Mouse (Mus musculus): ENCODE measurements around the gene L2hgdh. TPM values are rescaled to one million over a fixed set of nuclear protein-coding genes. Genes with fewer than 3 reads are reported as not detected.

The L2hgdh gene
- total and polyA plus RNA-seq, 2 experiments from 2014 or later = 14.7 to 22.0 TPM

DNA sequence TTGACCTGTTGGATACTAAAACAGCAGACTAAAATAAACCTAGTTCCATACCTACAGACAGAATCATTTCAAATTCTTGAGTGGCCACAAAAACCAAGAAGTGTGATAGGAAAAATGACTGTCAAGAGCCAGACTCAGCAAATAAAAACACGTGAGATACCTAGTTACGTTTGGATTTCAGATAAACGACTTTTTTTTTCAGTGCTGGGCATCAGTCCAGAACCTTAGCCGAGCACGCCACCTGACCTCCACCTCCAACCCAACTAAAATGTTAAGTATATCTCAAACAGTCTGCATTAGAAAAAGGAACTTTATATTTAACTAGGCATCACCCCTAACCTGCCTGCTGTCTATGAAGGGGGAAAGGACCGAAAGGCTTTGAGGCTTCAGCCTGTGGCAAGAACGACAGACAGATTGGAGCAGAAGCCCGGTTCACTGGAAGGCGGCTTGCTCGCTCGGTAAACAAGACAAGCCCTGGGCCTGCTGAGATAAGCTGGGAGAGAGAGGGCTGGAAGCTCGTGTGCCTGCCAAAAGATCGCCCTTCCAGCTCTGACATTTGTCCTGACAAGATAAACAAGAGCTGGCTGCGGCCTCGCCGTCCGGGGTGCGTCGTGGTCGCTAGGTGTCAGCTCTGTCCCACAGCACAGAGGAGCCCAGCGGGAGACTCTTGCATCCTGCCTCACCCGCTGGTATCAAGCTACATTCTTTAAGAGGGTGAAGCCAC is 32.9 kb upstream of the L2hgdh start:
- WGBS = 2% methylated on average over 22 of the region's 22 CpGs
- H3K27ac ChIP-seq (ENCODE audit: low read depth) = peak overlapping the region; percentile 96
- peak; percentile 92 for DNase-seq (ENCODE audit: low spot score)
- ATAC-seq (ENCODE audit: insufficient read depth, low read depth) = peak; percentile 93
- peak overlapping the region; percentile 71 for H3K4me2 ChIP-seq (ENCODE audit: low read depth, low read length)
- peak; percentile 83 for TF ChIP-seq CTCF (IDR thresholded peaks at IDR 0.05; ENCODE audit: low read depth)
- no peak; the same call in 1 of the 2 replicates for TF ChIP-seq EP300 (IDR thresholded peaks at IDR 0.05; ENCODE audit: low read depth)
- H3K4me3 ChIP-seq (ENCODE audit: low read depth, low read length) = peak overlapping the region; percentile 39
- peaks cover 21% of the 10 kb centered on the region for H3K4me1 ChIP-seq (ENCODE audit: control insufficient read depth, insufficient read depth)
- H3K36me3 ChIP-seq (replicated peaks; ENCODE audit: control insufficient read depth, insufficient read depth, low read length) = no peaks in the 10 kb centered on the region
- peak overlapping the region; percentile 44 for H3K9ac ChIP-seq (replicated peaks; ENCODE audit: low read depth, low read length)
- no peaks in the 10 kb centered on the region for H3K9me3 ChIP-seq (replicated peaks; ENCODE audit: control insufficient read depth, low read length)
- no peaks in the 10 kb centered on the region for H3K27me3 ChIP-seq (ENCODE audit: control insufficient read depth, insufficient read depth, low read length)

DNA sequence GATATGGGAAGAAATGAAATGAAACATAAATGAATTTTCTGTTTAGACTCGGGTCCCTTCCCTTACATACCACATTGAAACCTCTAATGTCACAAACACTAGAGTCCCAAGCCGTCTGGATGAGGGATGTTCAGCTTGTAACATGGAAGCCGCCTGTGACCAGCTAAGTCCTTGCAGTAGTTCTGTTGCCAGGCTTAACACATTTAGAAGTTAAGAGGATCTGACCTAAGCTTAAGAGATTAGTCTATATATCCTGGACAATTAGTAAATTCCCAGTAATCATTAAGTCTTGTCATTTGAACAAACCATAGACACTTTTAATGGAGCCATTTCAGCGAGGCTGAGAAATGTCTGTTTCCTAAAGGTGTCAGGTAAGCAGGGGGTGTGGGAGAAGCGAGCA is 31.3 kb upstream of the L2hgdh start:
- H3K4me1 ChIP-seq (ENCODE audit: control insufficient read depth, insufficient read depth) = peaks cover 26% of the 10 kb centered on the region
- no peak overlapping the region for H3K9ac ChIP-seq (replicated peaks; ENCODE audit: low read depth, low read length)
- H3K9me3 ChIP-seq (replicated peaks; ENCODE audit: control insufficient read depth, low read length) = no peaks in the 10 kb centered on the region
- TF ChIP-seq EP300 (IDR thresholded peaks at IDR 0.05; ENCODE audit: low read depth) (no peak), CTCF (IDR thresholded peaks at IDR 0.05; ENCODE audit: low read depth) (no peak)
- ATAC-seq (ENCODE audit: insufficient read depth, low read depth) (no peak), DNase-seq (ENCODE audit: low spot score) (no peak)
- H3K27me3 ChIP-seq (ENCODE audit: control insufficient read depth, insufficient read depth, low read length) = no peaks in the 10 kb centered on the region
- no peak overlapping the region for H3K4me2 ChIP-seq (ENCODE audit: low read depth, low read length)
- 81% methylated on average over 5 of the region's 5 CpGs for WGBS
- H3K27ac ChIP-seq (ENCODE audit: low read depth) = no peak overlapping the region
- no peaks in the 10 kb centered on the region for H3K36me3 ChIP-seq (replicated peaks; ENCODE audit: control insufficient read depth, insufficient read depth, low read length)
- no peak overlapping the region for H3K4me3 ChIP-seq (ENCODE audit: low read depth, low read length)

DNA sequence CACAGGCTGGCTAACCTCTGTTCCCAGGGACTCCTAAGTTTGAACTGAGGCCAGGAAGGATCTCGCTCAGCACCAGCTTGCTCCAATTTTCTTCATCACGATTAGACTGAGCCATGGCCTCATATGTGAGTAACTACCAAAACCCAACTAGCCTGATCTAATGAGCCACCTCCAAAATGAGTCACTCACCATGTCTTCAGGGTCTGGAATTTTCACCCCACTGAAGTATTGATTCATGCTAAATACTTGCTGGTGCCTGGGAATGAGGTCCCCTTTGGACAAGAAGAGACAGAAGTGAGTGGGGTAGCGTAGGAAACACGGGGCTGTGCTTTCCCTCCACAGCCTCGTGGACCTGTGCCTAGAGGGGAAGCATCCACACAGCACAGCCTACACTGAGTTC is 29.3 kb upstream of the L2hgdh start:
- Histone ChIP-seq H3K9me3 (replicated peaks; ENCODE audit: control insufficient read depth, low read length) (no peaks in the 10 kb centered on the region), H3K27ac (ENCODE audit: low read depth) (no peak overlapping the region), H3K36me3 (replicated peaks; ENCODE audit: control insufficient read depth, insufficient read depth, low read length) (peaks cover 6% of the 10 kb centered on the region), H3K4me3 (ENCODE audit: low read depth, low read length) (no peak overlapping the region), H3K27me3 (ENCODE audit: control insufficient read depth, insufficient read depth, low read length) (no peaks in the 10 kb centered on the region), H3K9ac (replicated peaks; ENCODE audit: low read depth, low read length) (no peak overlapping the region), H3K4me1 (ENCODE audit: control insufficient read depth, insufficient read depth) (peaks cover 21% of the 10 kb centered on the region), H3K4me2 (ENCODE audit: low read depth, low read length) (no peak overlapping the region)
- WGBS = 73% methylated on average over 5 of the region's 5 CpGs
- TF ChIP-seq EP300 (IDR thresholded peaks at IDR 0.05; ENCODE audit: low read depth) = no peak
- no peak for TF ChIP-seq CTCF (IDR thresholded peaks at IDR 0.05; ENCODE audit: low read depth)
- no peak for DNase-seq (ENCODE audit: low spot score)
- no peak for ATAC-seq (ENCODE audit: insufficient read depth, low read depth)

- H3K9me3 ChIP-seq (replicated peaks; ENCODE audit: control insufficient read depth, low read length) = no peaks in the 10 kb centered on the region
- peaks cover 12% of the 10 kb centered on the region for H3K4me1 ChIP-seq (ENCODE audit: control insufficient read depth, insufficient read depth)
- no peak overlapping the region for H3K4me2 ChIP-seq (ENCODE audit: low read depth, low read length)
- H3K27ac ChIP-seq (ENCODE audit: low read depth) = peak overlapping the region; percentile 66
- H3K9ac ChIP-seq (replicated peaks; ENCODE audit: low read depth, low read length) = no peak overlapping the region
- no peak; the same call in none of the 2 replicates for TF ChIP-seq EP300 (IDR thresholded peaks at IDR 0.05; ENCODE audit: low read depth)
- no peak for TF ChIP-seq CTCF (IDR thresholded peaks at IDR 0.05; ENCODE audit: low read depth)
- H3K36me3 ChIP-seq (replicated peaks; ENCODE audit: control insufficient read depth, insufficient read depth, low read length) = peaks cover 20% of the 10 kb centered on the region
- H3K27me3 ChIP-seq (ENCODE audit: control insufficient read depth, insufficient read depth, low read length) = no peaks in the 10 kb centered on the region
- ATAC-seq (ENCODE audit: insufficient read depth, low read depth) = peak; percentile 84
- DNase-seq (ENCODE audit: low spot score) = peak; percentile 23
- H3K4me3 ChIP-seq (ENCODE audit: low read depth, low read length) = no peak overlapping the region
- 34% methylated on average over 10 of the region's 10 CpGs for WGBS
These were observed 27.2 kb upstream of the L2hgdh start for GRCm38 (mm10) chr12:69751864-69752341.

DNA sequence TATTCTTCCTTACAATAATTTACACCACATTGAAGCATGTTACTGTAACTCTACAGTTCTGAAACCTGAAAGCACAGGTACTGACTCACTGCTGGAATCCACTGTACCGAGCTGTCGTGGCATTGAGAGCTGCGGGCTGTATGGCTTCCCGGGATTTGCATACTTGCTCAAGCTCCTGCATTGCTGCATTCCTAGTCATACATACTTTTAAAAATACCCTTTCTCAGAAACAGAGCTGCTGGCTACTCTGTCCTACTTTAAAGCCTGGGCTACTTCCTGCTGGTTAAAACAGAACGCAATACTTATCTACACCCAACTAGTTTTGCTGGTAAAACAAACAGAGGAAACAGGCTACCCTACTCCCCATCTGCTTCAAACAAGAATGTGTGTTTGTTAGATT is 19.5 kb upstream of the L2hgdh start:
- TF ChIP-seq CTCF (IDR thresholded peaks at IDR 0.05; ENCODE audit: low read depth) (no peak), EP300 (IDR thresholded peaks at IDR 0.05; ENCODE audit: low read depth) (no peak)
- 52% methylated on average over 5 of the region's 5 CpGs for WGBS
- no peak overlapping the region for H3K27ac ChIP-seq (ENCODE audit: low read depth)
- H3K9ac ChIP-seq (replicated peaks; ENCODE audit: low read depth, low read length) = no peak overlapping the region
- no peaks in the 10 kb centered on the region for H3K9me3 ChIP-seq (replicated peaks; ENCODE audit: control insufficient read depth, low read length)
- H3K4me2 ChIP-seq (ENCODE audit: low read depth, low read length) = no peak overlapping the region
- no peaks in the 10 kb centered on the region for H3K4me1 ChIP-seq (ENCODE audit: control insufficient read depth, insufficient read depth)
- DNase-seq (ENCODE audit: low spot score) (no peak), ATAC-seq (ENCODE audit: insufficient read depth, low read depth) (no peak)
- H3K4me3 ChIP-seq (ENCODE audit: low read depth, low read length) = no peak overlapping the region
- H3K36me3 ChIP-seq (replicated peaks; ENCODE audit: control insufficient read depth, insufficient read depth, low read length) = peaks cover 22% of the 10 kb centered on the region
- no peaks in the 10 kb centered on the region for H3K27me3 ChIP-seq (ENCODE audit: control insufficient read depth, insufficient read depth, low read length)

Data from heart, postnatal 0 days (tissue).